Mouse (Mus musculus): ENCODE results near the gene Rhox2c. TPM values are rescaled to one million over a fixed set of nuclear protein-coding genes. Genes with fewer than 3 reads are reported as not detected.
"Not testable (repeated sequence)": the region's sequence is repeated elsewhere in the genome, so short reads cannot be mapped to it uniquely, and the experiment has no call there.

Gene Rhox2c
- polyA plus RNA-seq (2014; fragmentation: Nextera tagmentation; extraction: Ambion mirVana), result not detected in 2 replicates

DNA sequence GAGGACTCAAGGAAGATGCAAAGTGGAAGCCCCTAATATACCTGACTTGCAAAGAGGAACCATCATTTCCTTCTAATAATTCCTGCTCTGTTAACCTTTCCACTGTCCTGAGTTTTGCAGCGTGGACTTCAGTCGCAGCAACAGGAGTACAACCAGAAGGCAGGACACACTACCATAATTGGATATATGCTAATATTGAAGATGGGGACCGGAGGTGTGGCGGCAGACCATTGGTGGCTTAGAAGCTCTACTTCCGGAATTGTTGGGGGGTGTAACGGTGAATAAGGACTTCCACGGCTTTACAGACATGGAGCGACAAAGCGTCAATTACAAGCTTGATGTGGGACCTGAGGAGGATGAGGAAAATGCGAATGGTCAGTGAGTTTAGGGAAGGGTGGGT lies at the start of gene Rhox2c:
TSS of gene Rhox2c (plus strand) at position 301 of the 400 bp plus-strand sequence.
- 98% methylated on average over 6 of the region's 10 CpGs for whole genome bisulfite sequencing
- H3K36me3 ChIP-seq (ENCODE audit: control insufficient read depth, insufficient read depth, low read length); H3K27ac ChIP-seq (replicated peaks; ENCODE audit: low read depth, low read length); H3K4me3 ChIP-seq (replicated peaks; ENCODE audit: low read depth, low read length); H3K27me3 ChIP-seq (ENCODE audit: control insufficient read depth, insufficient read depth, low read length); H3K4me2 ChIP-seq (ENCODE audit: low read length); H3K4me1 ChIP-seq (ENCODE audit: control insufficient read depth, insufficient read depth, low read length); DNase-seq; H3K9ac ChIP-seq (replicated peaks; ENCODE audit: low read length); ATAC-seq (ENCODE audit: low FRiP score, low TSS enrichment); H3K9me3 ChIP-seq (ENCODE audit: control insufficient read depth, low read length): not testable (repeated sequence)

DNA sequence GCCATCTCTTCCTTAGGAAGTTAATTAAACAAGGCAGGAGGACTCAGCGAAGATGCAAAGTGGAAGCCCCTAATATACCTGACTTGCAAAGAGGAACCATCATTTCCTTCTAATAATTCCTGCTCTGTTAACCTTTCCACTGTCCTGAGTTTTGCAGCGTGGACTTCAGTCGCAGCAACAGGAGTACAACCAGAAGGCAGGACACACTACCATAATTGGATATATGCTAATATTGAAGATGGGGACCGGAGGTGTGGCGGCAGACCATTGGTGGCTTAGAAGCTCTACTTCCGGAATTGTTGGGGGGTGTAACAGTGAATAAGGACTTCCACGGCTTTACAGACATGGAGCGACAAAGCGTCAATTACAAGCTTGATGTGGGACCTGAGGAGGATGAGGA lies 41.7 kb upstream of the Rhox2c start, which contains the start of gene Rhox2b:
TSS of gene Rhox2b (plus strand) at position 301 of the 400 bp plus-strand sequence.
- not testable (repeated sequence) for H3K9me3 ChIP-seq (ENCODE audit: control insufficient read depth, low read length); H3K4me3 ChIP-seq (replicated peaks; ENCODE audit: low read depth, low read length); H3K36me3 ChIP-seq (ENCODE audit: control insufficient read depth, insufficient read depth, low read length); H3K4me2 ChIP-seq (ENCODE audit: low read length); H3K9ac ChIP-seq (replicated peaks; ENCODE audit: low read length); ATAC-seq (ENCODE audit: low FRiP score, low TSS enrichment); H3K4me1 ChIP-seq (ENCODE audit: control insufficient read depth, insufficient read depth, low read length); DNase-seq; H3K27ac ChIP-seq (replicated peaks; ENCODE audit: low read depth, low read length); H3K27me3 ChIP-seq (ENCODE audit: control insufficient read depth, insufficient read depth, low read length)
- WGBS, result no CpG with 5 or more reads among the region's 9 CpGs

DNA sequence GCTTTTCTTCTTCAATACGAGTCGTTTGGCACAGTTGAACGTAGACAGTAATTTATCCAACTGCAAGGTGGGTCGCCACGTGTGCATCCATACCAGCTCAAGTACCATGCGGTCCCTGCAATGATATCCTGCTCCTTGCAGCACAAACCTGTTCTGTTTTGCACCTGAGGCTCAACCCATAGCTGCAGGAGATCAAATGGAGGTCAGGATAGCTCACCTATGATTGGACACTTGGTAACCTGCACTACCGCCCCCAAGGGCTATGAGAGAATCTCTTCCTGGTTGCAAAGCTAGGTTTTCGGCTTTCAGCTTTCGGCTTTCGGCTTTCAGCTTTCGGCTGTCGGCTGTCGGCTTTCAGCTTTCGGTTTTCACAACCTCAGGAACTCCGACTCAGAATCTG lies 21.3 kb upstream of the Rhox2c start, which contains the start of gene Rhox4b:
TSS of gene Rhox4b (plus strand) at position 301 of the 400 bp plus-strand sequence.
- not testable (repeated sequence) for H3K4me2 ChIP-seq (ENCODE audit: low read length); H3K9me3 ChIP-seq (ENCODE audit: control insufficient read depth, low read length); H3K27ac ChIP-seq (replicated peaks; ENCODE audit: low read depth, low read length); DNase-seq; H3K36me3 ChIP-seq (ENCODE audit: control insufficient read depth, insufficient read depth, low read length); ATAC-seq (ENCODE audit: low FRiP score, low TSS enrichment); H3K9ac ChIP-seq (replicated peaks; ENCODE audit: low read length); H3K4me1 ChIP-seq (ENCODE audit: control insufficient read depth, insufficient read depth, low read length); H3K27me3 ChIP-seq (ENCODE audit: control insufficient read depth, insufficient read depth, low read length); H3K4me3 ChIP-seq (replicated peaks; ENCODE audit: low read depth, low read length)
- WGBS, result 93% methylated on average over 14 of the region's 15 CpGs

DNA sequence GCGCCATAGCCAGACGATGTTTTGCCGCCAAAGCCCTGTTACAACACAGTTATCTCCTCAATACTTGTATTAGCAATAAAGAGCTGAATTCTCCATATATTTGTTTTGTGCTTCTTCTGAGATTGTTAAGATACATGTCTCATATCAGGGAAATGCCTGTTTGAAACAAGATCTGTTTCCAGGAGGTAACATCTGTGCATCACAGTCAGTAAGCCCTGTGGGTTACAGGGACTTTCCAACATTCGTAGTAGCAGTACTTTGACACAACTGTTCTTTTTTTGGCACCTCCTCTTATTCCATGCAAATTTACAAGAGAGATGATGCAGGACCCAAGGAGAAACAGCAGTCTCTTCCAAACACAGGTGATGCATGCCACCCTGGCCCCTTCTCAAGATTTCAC lies 4.8 kb downstream of the Rhox2c start, which contains the start of gene Rhox3c:
TSS of gene Rhox3c (plus strand) at position 301 of the 400 bp plus-strand sequence.
- H3K36me3 ChIP-seq (ENCODE audit: control insufficient read depth, insufficient read depth, low read length); H3K27ac ChIP-seq (replicated peaks; ENCODE audit: low read depth, low read length); H3K4me1 ChIP-seq (ENCODE audit: control insufficient read depth, insufficient read depth, low read length); H3K9me3 ChIP-seq (ENCODE audit: control insufficient read depth, low read length); DNase-seq; H3K4me3 ChIP-seq (replicated peaks; ENCODE audit: low read depth, low read length); ATAC-seq (ENCODE audit: low FRiP score, low TSS enrichment); H3K9ac ChIP-seq (replicated peaks; ENCODE audit: low read length); H3K27me3 ChIP-seq (ENCODE audit: control insufficient read depth, insufficient read depth, low read length); H3K4me2 ChIP-seq (ENCODE audit: low read length): not testable (repeated sequence)
- WGBS, result 89% methylated on average over 3 of the region's 4 CpGs

DNA sequence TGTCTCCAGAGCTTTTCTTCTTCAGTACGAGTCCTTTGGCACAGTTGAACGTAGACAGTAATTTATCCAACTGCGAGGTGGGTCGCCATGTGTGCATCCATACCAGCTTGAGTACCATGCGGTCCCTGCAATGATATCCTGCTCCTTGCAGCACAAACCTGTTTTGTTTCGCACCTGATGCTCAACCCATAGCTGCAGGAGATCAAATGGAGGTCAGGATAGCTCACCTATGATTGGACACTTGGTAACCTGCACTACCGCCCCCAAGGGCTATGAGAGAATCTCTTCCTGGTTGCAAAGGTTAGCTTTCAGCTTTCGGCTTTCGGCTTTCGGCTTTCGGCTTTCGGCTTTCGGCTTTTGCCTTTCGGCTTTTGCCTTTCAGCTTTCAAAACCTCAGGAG lies 26.6 kb downstream of the Rhox2c start, which contains the start of gene Rhox4c:
TSS of gene Rhox4c (plus strand) at position 301 of the 400 bp plus-strand sequence.
- not testable (repeated sequence) for H3K9ac ChIP-seq (replicated peaks; ENCODE audit: low read length); H3K4me1 ChIP-seq (ENCODE audit: control insufficient read depth, insufficient read depth, low read length); H3K36me3 ChIP-seq (ENCODE audit: control insufficient read depth, insufficient read depth, low read length); H3K9me3 ChIP-seq (ENCODE audit: control insufficient read depth, low read length); H3K27ac ChIP-seq (replicated peaks; ENCODE audit: low read depth, low read length); H3K4me2 ChIP-seq (ENCODE audit: low read length); H3K4me3 ChIP-seq (replicated peaks; ENCODE audit: low read depth, low read length); H3K27me3 ChIP-seq (ENCODE audit: control insufficient read depth, insufficient read depth, low read length); ATAC-seq (ENCODE audit: low FRiP score, low TSS enrichment); DNase-seq
- 91% methylated on average over 14 of the region's 14 CpGs for WGBS

DNA sequence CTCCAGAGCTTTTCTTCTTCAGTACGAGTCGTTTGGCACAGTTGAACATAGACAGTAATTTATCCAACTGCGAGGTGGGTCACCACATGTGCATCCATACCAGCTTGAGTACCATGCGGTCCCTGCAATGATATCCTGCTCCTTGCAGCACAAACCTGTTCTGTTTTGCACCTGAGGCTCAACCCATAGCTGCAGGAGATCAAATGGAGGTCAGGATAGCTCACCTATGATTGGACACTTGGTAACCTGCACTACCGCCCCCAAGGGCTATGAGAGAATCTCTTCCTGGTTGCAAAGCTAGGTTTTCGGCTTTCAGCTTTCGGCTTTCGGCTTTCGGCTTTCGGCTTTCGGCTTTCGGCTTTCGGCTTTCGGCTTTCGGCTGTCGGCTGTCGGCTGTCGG lies 60.6 kb downstream of the Rhox2c start, which contains the start of gene Rhox4d:
TSS of gene Rhox4d (plus strand) at position 301 of the 400 bp plus-strand sequence.
- H3K4me3 ChIP-seq (replicated peaks; ENCODE audit: low read depth, low read length); H3K36me3 ChIP-seq (ENCODE audit: control insufficient read depth, insufficient read depth, low read length); H3K4me1 ChIP-seq (ENCODE audit: control insufficient read depth, insufficient read depth, low read length); H3K9me3 ChIP-seq (ENCODE audit: control insufficient read depth, low read length); H3K4me2 ChIP-seq (ENCODE audit: low read length); H3K27me3 ChIP-seq (ENCODE audit: control insufficient read depth, insufficient read depth, low read length); ATAC-seq (ENCODE audit: low FRiP score, low TSS enrichment); H3K27ac ChIP-seq (replicated peaks; ENCODE audit: low read depth, low read length); H3K9ac ChIP-seq (replicated peaks; ENCODE audit: low read length); DNase-seq: not testable (repeated sequence)
- 96% methylated on average over 14 of the region's 18 CpGs for WGBS

Other genes with a start within 250 kb of the Rhox2c start
- not detected in 2 replicates for gene Gm9, start 242.6 kb upstream of the Rhox2c start, polyA plus RNA-seq (2014; fragmentation: Nextera tagmentation; extraction: Ambion mirVana)
- not detected in 2 replicates for gene Rhox1, start 231.4 kb upstream of the Rhox2c start, polyA plus RNA-seq (2014; fragmentation: Nextera tagmentation; extraction: Ambion mirVana)
- not detected in 2 replicates for gene Rhox2a, start 208.7 kb upstream of the Rhox2c start, polyA plus RNA-seq (2014; fragmentation: Nextera tagmentation; extraction: Ambion mirVana)
- gene Rhox3a, start 203.8 kb upstream of the Rhox2c start, polyA plus RNA-seq (2014; fragmentation: Nextera tagmentation; extraction: Ambion mirVana), result not detected in 2 replicates
- not detected in 2 replicates for gene Rhox4a, start 188.3 kb upstream of the Rhox2c start, polyA plus RNA-seq (2014; fragmentation: Nextera tagmentation; extraction: Ambion mirVana)
- not detected in 2 replicates for gene Rhox3a2, start 73.7 kb upstream of the Rhox2c start, polyA plus RNA-seq (2014; fragmentation: Nextera tagmentation; extraction: Ambion mirVana)
- not detected in 2 replicates for gene Rhox4a2, start 62.8 kb upstream of the Rhox2c start, polyA plus RNA-seq (2014; fragmentation: Nextera tagmentation; extraction: Ambion mirVana)
- not detected in 2 replicates for gene Rhox2b, start 41.6 kb upstream of the Rhox2c start, polyA plus RNA-seq (2014; fragmentation: Nextera tagmentation; extraction: Ambion mirVana)
- gene Rhox4b, start 21.2 kb upstream of the Rhox2c start, polyA plus RNA-seq (2014; fragmentation: Nextera tagmentation; extraction: Ambion mirVana), result not detected in 2 replicates
- gene Rhox3c, start 4.9 kb downstream of the Rhox2c start, polyA plus RNA-seq (2014; fragmentation: Nextera tagmentation; extraction: Ambion mirVana), result not detected in 2 replicates
- not detected in 2 replicates for gene Rhox4c, start 26.7 kb downstream of the Rhox2c start, polyA plus RNA-seq (2014; fragmentation: Nextera tagmentation; extraction: Ambion mirVana)
- not detected in 2 replicates for gene Rhox2d, start 39.7 kb downstream of the Rhox2c start, polyA plus RNA-seq (2014; fragmentation: Nextera tagmentation; extraction: Ambion mirVana)
- not detected in 2 replicates for gene Rhox4d, start 60.7 kb downstream of the Rhox2c start, polyA plus RNA-seq (2014; fragmentation: Nextera tagmentation; extraction: Ambion mirVana)
- not detected in 2 replicates for gene Rhox2e, start 76.8 kb downstream of the Rhox2c start, polyA plus RNA-seq (2014; fragmentation: Nextera tagmentation; extraction: Ambion mirVana)
- not detected in 2 replicates for gene Rhox3e, start 88.3 kb downstream of the Rhox2c start, polyA plus RNA-seq (2014; fragmentation: Nextera tagmentation; extraction: Ambion mirVana)
- gene Rhox4e, start 103.7 kb downstream of the Rhox2c start, polyA plus RNA-seq (2014; fragmentation: Nextera tagmentation; extraction: Ambion mirVana), result not detected in 2 replicates
- not detected in 2 replicates for gene Rhox2f, start 117.7 kb downstream of the Rhox2c start, polyA plus RNA-seq (2014; fragmentation: Nextera tagmentation; extraction: Ambion mirVana)
- not detected in 2 replicates for gene Rhox3f, start 127.3 kb downstream of the Rhox2c start, polyA plus RNA-seq (2014; fragmentation: Nextera tagmentation; extraction: Ambion mirVana)
- gene Rhox4f, start 154.0 kb downstream of the Rhox2c start, polyA plus RNA-seq (2014; fragmentation: Nextera tagmentation; extraction: Ambion mirVana), result not detected in 2 replicates
- not detected in 2 replicates for gene Rhox3g, start 174.9 kb downstream of the Rhox2c start, polyA plus RNA-seq (2014; fragmentation: Nextera tagmentation; extraction: Ambion mirVana)
- not detected in 2 replicates for gene Rhox2g, start 189.8 kb downstream of the Rhox2c start, polyA plus RNA-seq (2014; fragmentation: Nextera tagmentation; extraction: Ambion mirVana)
- gene Rhox4g, start 197.6 kb downstream of the Rhox2c start, polyA plus RNA-seq (2014; fragmentation: Nextera tagmentation; extraction: Ambion mirVana), result not detected in 2 replicates
- gene Rhox3h, start 215.1 kb downstream of the Rhox2c start, polyA plus RNA-seq (2014; fragmentation: Nextera tagmentation; extraction: Ambion mirVana), result not detected in 2 replicates
- gene Rhox2h, start 219.6 kb downstream of the Rhox2c start, polyA plus RNA-seq (2014; fragmentation: Nextera tagmentation; extraction: Ambion mirVana), result not detected in 2 replicates

All from midbrain, embryonic 14.5 days (tissue).